Mouse (Mus musculus) urinary bladder, postnatal 36 days (tissue): ENCODE measurements around the gene Tpst1.
A peak's percentile ranks its signal among the peaks of the same experiment; 100 is the strongest.

ENCODE experiments used
- DNase-seq, 2 experiments: peaks; one replicate each; pipeline ENCODE4 v3.0.0; 2022; ENCODE audit warnings: low spot score in 2 of 2, mixed read lengths in 1 of 2

The Tpst1 gene

GRCm38 (mm10) chr5:130143977-130144333, 70.8 kb downstream of the Tpst1 start:
- peak in 1 of 2 experiments; percentile 45 for DNase-seq

GRCm38 (mm10) chr5:130144334-130145312, 71.5 kb downstream of the Tpst1 start, which contains the start of gene Kctd7:
Gene Kctd7, plus strand, starts transcription at chr5:130144861.
- peak; percentile 94 to 96 for DNase-seq

- no peak for DNase-seq
These were observed 72.8 kb downstream of the Tpst1 start for GRCm38 (mm10) chr5:130145961-130146360.

- DNase-seq = no peak
These were observed 76.7 kb downstream of the Tpst1 start for GRCm38 (mm10) chr5:130149726-130150310.

- DNase-seq = no peak
These were observed 81.2 kb downstream of the Tpst1 start for GRCm38 (mm10) chr5:130154286-130154685.

- DNase-seq = no peak
These were observed 85.4 kb downstream of the Tpst1 start for GRCm38 (mm10) chr5:130158545-130158944.

GRCm38 (mm10) chr5:130159761-130160201, 86.7 kb downstream of the Tpst1 start:
- DNase-seq = no peak

GRCm38 (mm10) chr5:130163670-130164069, 90.5 kb downstream of the Tpst1 start:
- DNase-seq = peak; percentile 72 to 81

GRCm38 (mm10) chr5:130165213-130165612, 92.1 kb downstream of the Tpst1 start:
- no peak for DNase-seq

- DNase-seq = no peak
These were observed 96.0 kb downstream of the Tpst1 start for GRCm38 (mm10) chr5:130169109-130169508.

- DNase-seq = no peak
These were observed 97.7 kb downstream of the Tpst1 start for GRCm38 (mm10) chr5:130170666-130171422.

- peak; percentile 90 to 95 for DNase-seq
These were observed 98.4 kb downstream of the Tpst1 start, which contains the start of gene Rabgef1 for GRCm38 (mm10) chr5:130171423-130171954. Gene Rabgef1, plus strand, starts transcription at chr5:130171798.

- DNase-seq = peak; percentile 49 to 59
These were observed 99.0 kb downstream of the Tpst1 start for GRCm38 (mm10) chr5:130171956-130172601.

- DNase-seq = no peak
These were observed 99.9 kb downstream of the Tpst1 start for GRCm38 (mm10) chr5:130173012-130173411.

- no peak for DNase-seq
These were observed 104.7 kb downstream of the Tpst1 start for GRCm38 (mm10) chr5:130177871-130178270.

- no peak for DNase-seq
These were observed 107.2 kb downstream of the Tpst1 start for GRCm38 (mm10) chr5:130180362-130180761.

GRCm38 (mm10) chr5:130181740-130182540, 108.8 kb downstream of the Tpst1 start:
- peak in 1 of 2 experiments; percentile 40 for DNase-seq

GRCm38 (mm10) chr5:130182541-130182821, 109.4 kb downstream of the Tpst1 start:
- DNase-seq = no peak

GRCm38 (mm10) chr5:130184193-130184856, 111.2 kb downstream of the Tpst1 start:
- DNase-seq = peak in 1 of 2 experiments; percentile 35

- DNase-seq = no peak
These were observed 112.2 kb downstream of the Tpst1 start for GRCm38 (mm10) chr5:130185312-130185711.
